Mouse (Mus musculus) testis, adult 2 months (tissue): ENCODE measurements around the gene Zbtb43.

Experiments
- CTCF ChIP-seq: fragments of 200-500 bp; IDR thresholded peaks from 2 replicates; pipeline ENCODE4 v1.5.1; 2012; ENCODE audit warnings: low read depth, mild to moderate bottlenecking, inconsistent platforms, low read length, moderate library complexity; ENCODE audit not compliant: control insufficient read depth, insufficient read depth, insufficient replicate concordance
- POLR2A ChIP-seq: fragments of 200-500 bp; IDR thresholded peaks from 2 replicates; pipeline ENCODE4 v1.6.1; 2012; ENCODE audit warnings: low read depth, mild to moderate bottlenecking, inconsistent platforms, low read length, moderate library complexity; ENCODE audit not compliant: control insufficient read depth

- TF ChIP-seq CTCF (no peak), POLR2A (no peak)
Observed at GRCm38 (mm10) chr2:33454816-33455215, 13.5 kb downstream of the Zbtb43 start.
